Mouse (Mus musculus) T-cell, adult 66 days (primary cell): ENCODE data around the gene Ybx1. TPM values are rescaled to one million over a fixed set of nuclear protein-coding genes. Genes with fewer than 3 reads are reported as not detected.

Experiments
- total RNA-seq, 2 experiments: library from RNA; stranded (reverse); gene quantifications; 3 replicates in 1 of 2; 4 replicates in 1 of 2; pipeline ENCODE4 v1.2.4; 2023

Ybx1 gene
- total RNA-seq, result 100 to 1,000 TPM; 353 to 355 TPM

DNA sequence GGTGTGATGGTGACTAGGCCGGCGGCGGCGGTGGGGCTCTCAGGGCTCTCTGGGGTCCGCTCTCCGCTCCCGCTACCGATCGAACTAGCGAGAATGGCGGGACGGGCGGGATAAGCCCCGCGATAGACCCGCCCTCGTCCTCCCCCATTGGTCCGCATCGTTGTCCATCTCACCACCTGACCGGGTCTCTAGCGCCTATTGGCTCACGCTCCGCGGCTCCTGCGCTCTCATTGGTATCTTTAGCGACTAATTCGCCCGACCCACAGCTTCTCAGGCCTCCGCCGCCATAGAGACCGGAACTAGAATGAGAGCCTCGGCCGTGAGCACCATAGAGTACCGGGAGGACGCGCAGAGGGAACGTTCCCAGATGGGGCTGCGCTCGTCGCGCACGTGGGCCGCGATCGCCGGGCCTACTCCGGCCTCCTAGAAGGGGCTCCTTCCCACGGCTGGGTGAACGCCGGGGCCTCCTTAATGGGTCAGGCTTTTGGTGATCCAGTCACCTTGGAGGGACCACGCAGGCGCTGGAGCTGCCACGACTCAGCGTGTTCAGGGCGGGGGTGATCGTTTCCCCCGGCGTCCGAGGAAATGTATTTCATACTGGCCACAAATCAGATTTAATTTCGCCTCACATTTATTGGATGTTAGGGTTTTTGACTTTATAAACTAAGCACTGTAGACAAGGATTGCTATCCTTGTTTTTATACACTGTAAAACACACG is at the start of gene Ybx1:
TSS of gene Ybx1 (minus strand) at position 190 of the 719 bp plus-strand sequence.

DNA sequence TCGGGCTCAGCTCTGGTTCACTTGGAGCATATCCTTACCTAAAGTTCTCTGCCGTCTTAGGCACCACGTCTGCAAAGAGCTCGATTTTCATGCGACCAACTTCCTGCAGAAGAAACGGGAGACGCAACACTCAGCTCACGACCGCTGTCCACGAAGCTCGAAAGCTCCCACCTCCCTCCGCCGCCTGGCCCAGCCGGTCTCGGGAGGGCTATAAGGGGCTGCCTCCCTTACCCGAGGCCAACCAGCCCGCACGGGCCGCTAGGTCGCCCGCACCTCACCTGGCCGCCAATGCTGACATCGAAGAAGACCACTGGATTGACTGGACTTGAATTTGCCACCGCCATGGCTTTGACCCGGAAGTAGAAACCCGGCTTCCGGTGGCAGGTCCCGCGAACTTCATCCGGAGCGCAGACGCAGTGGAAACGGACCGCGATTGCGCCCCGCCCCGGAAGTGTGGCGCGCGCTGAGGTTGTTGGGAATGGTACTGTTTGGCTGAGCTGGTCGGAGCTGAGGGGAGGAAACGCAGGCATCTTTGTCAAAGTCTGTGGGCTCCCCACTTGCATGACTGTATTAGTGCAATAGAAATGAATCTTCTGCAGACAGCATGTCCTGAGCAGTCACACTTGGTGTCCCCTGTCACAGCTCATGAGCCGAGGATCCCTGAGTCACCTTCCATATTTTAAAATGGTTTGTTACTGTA is 25.9 kb upstream of the Ybx1 start, which contains the start of gene Ppih:
TSS of gene Ppih (minus strand) at position 416 of the 700 bp plus-strand sequence.

DNA sequence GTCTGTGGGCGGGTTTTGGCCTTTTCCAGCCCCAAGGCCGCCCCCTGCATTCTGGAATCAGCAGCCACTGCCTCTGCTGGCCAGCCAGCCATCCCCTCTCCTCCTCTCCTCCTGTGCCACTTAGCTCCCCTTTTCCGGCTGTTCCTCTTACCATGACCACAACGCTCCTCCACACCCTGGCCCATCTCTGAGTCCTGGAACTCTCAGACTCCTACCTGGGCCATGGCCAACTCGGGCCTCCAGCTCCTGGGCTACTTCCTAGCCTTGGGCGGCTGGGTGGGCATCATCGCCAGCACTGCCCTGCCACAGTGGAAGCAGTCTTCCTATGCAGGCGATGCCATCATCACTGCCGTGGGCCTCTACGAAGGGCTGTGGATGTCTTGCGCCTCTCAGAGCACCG is 39.1 kb downstream of the Ybx1 start, which contains the start of gene Cldn19:
TSS of gene Cldn19 (plus strand) at position 64 of the 400 bp plus-strand sequence.

DNA sequence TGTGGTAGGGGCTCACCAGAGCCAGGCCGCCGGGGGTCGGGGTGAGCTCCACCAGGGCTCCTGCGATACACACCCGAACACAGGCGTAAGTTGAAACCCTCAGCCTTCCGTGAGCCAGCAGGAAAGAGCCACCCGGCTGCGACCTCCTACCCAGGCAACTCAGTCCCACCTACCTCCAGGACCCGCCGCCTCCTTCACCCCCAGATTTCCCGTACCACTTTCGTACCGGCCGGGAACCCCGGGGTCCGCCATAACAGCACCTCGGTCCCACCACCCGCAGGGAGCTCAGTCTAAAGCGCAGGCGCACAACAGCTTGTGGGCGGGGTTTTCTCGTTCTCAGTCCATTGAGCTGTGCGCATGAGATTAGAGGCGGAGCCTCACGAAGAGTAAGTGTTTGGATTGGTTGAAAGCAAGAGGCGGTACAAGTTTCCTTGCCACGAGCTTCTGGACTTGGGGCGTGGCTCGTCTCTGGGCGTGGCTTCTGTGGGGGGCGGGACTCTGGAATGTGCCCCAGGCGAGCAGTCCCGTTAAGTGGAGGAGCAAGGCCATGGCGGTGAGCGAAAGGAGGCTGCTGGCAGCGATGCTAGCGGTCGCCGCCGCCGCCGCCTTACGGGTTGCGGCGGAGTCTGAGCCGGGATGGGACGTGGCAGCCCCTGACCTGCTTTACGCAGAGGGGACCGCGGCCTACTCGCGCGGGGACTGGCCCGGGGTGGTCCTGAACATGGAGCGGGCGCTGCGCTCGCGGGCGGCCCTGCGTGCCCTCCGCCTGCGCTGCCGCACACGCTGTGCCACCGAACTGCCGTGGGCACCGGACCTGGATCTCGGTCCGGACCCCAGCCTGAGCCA is 61.8 kb downstream of the Ybx1 start, which contains the start of the genes AU022252 and P3h1:
TSS of gene AU022252 (minus strand) at position 303 of the 846 bp plus-strand sequence.
TSS of gene P3h1 (plus strand) at position 506 of the 846 bp plus-strand sequence.

Other genes with a start within 250 kb of the Ybx1 start
- 10 to 100 TPM; 27.2 to 46.2 TPM for gene Slc2a1, start 185.9 kb downstream of the Ybx1 start, total RNA-seq
- 10 to 100 TPM in 1 of 2 experiments, 1 to 10 TPM in 1; 6.5 to 10.3 TPM for gene Zfp691, start 120.4 kb downstream of the Ybx1 start, total RNA-seq
- 1 to 10 TPM; 2.7 to 6.1 TPM for gene Ermap, start 104.6 kb downstream of the Ybx1 start, total RNA-seq
- gene Svbp, start 99.3 kb downstream of the Ybx1 start, total RNA-seq, result 10 to 100 TPM; 18.5 to 26.4 TPM
- gene Tmem269, start 76.4 kb downstream of the Ybx1 start, total RNA-seq, result under 1 TPM; 0.41 to 0.47 TPM
- gene AU022252, start 61.9 kb downstream of the Ybx1 start, total RNA-seq, result 10 to 100 TPM; 12.8 to 15.0 TPM
- gene P3h1, start 61.7 kb downstream of the Ybx1 start, total RNA-seq, result 1 to 10 TPM; 7.7 to 7.9 TPM
- not detected for gene Cldn19, start 39.2 kb downstream of the Ybx1 start, total RNA-seq
- 10 to 100 TPM; 26.5 to 39.1 TPM for gene Ppih, start 25.9 kb upstream of the Ybx1 start, total RNA-seq
- gene Ccdc30, start 120.9 kb upstream of the Ybx1 start, total RNA-seq, result 1 to 10 TPM; 3.5 to 4.6 TPM
- 10 to 100 TPM; 11.9 to 14.6 TPM for gene Ppcs, start 127.8 kb upstream of the Ybx1 start, total RNA-seq
- not detected for gene Zmynd12, start 128.2 kb upstream of the Ybx1 start, total RNA-seq
- gene Rimkla, start 198.0 kb upstream of the Ybx1 start, total RNA-seq, result 1 to 10 TPM in 1 of 2 experiments, under 1 TPM in 1; 0.96 to 1.4 TPM
- gene Foxj3, start 242.4 kb upstream of the Ybx1 start, total RNA-seq, result 10 to 100 TPM; 84.9 to 94.0 TPM
- 10 to 100 TPM; 10.1 to 16.2 TPM for gene Frg2f1, start 244.9 kb upstream of the Ybx1 start, total RNA-seq